ENCODE assay signal across 8 mouse cellular contexts in genomic region chr17:35164218-35164567, GRCm38 (mm10). TPM values are rescaled to one million over a fixed set of nuclear protein-coding genes. Genes with fewer than 3 reads are reported as not detected.
A peak's percentile ranks its signal among the peaks of the same experiment; 100 is the strongest.
DNase-seq lines count a peak whose midpoint lies in the region; ATAC-seq and TF ChIP-seq lines count a peak whose summit lies in the region.

No protein-coding gene starts in this region.

- no peak for TF ChIP-seq POLR2A in olfactory bulb, adult 2 months (IDR thresholded peaks at IDR 0.05; ENCODE audit: insufficient read depth, low read depth, low read length)

- H3K9ac ChIP-seq in lung, embryonic 14.5 days = peak overlapping the region; percentile 98
- peak overlapping the region; percentile 100 for H3K9ac ChIP-seq in embryonic facial prominence, embryonic 15.5 days
- peak overlapping the region; percentile 100 for H3K9ac ChIP-seq in limb, embryonic 13.5 days

- peak overlapping the region; percentile 99 for H3K4me2 ChIP-seq in lung, embryonic 14.5 days
- H3K4me2 ChIP-seq in embryonic facial prominence, embryonic 15.5 days (replicated peaks) = peak overlapping the region; percentile 88
- H3K4me2 ChIP-seq in limb, embryonic 13.5 days (replicated peaks) = peak overlapping the region; percentile 99

- H3K27me3 ChIP-seq in lung, embryonic 14.5 days (ENCODE audit: insufficient read depth, low read length) = no peaks in the 10 kb centered on the region
- H3K27me3 ChIP-seq in embryonic facial prominence, embryonic 15.5 days = no peaks in the 10 kb centered on the region
- H3K27me3 ChIP-seq in limb, embryonic 13.5 days = no peaks in the 10 kb centered on the region

- 0% methylated on average over 28 of the region's 28 CpGs for WGBS in lung, embryonic 14.5 days
- WGBS in embryonic facial prominence, embryonic 15.5 days = 0% methylated on average over 28 of the region's 28 CpGs
- under 1% methylated on average over 17 of the region's 28 CpGs for WGBS in limb, embryonic 13.5 days
- under 1% methylated on average over 25 of the region's 28 CpGs for WGBS in olfactory bulb, adult 2 months

- peak overlapping the region; percentile 100 for H3K4me3 ChIP-seq in lung, embryonic 14.5 days (ENCODE audit: low read depth, low read length)
- H3K4me3 ChIP-seq in embryonic facial prominence, embryonic 15.5 days (replicated peaks) = peak overlapping the region; percentile 100
- peak overlapping the region; percentile 100 for H3K4me3 ChIP-seq in limb, embryonic 13.5 days
- peak overlapping the region; percentile 59 for H3K4me3 ChIP-seq in olfactory bulb, adult 2 months (ENCODE audit: insufficient read depth, low read depth, low read length)

- no peak for ATAC-seq in lung, embryonic 14.5 days (ENCODE audit: insufficient read depth)
- ATAC-seq in embryonic facial prominence, embryonic 15.5 days (ENCODE audit: insufficient number of reproducible peaks, low FRiP score, low TSS enrichment, low read depth) = no peak
- no peak for ATAC-seq in limb, embryonic 13.5 days (ENCODE audit: low FRiP score, low read depth)

- H3K27ac ChIP-seq in lung, embryonic 14.5 days (ENCODE audit: low read depth) = peak overlapping the region; percentile 99
- H3K27ac ChIP-seq in embryonic facial prominence, embryonic 15.5 days (replicated peaks) = peak overlapping the region; percentile 100
- peak overlapping the region; percentile 95 for H3K27ac ChIP-seq in limb, embryonic 13.5 days
- peak overlapping the region; percentile 68 for H3K27ac ChIP-seq in olfactory bulb, adult 2 months (ENCODE audit: insufficient read depth, low read depth, low read length)

- no peak for TF ChIP-seq CTCF in lung, embryonic 14.5 days (IDR thresholded peaks at IDR 0.05; ENCODE audit: low read depth)
- no peak for TF ChIP-seq CTCF in olfactory bulb, adult 2 months (IDR thresholded peaks at IDR 0.05; ENCODE audit: insufficient read depth, low read depth, low read length)

- no peak for DNase-seq in lung, embryonic 14.5 days
- no peak for DNase-seq in lung, postnatal 25 days (ENCODE audit: low spot score)
- no peak for DNase-seq in adrenal gland, adult 2 months
- DNase-seq in spleen, postnatal 14 days (ENCODE audit: low spot score in 2 of 2) = no peak
- no peak for DNase-seq in natural killer cell, adult 2 months (ENCODE audit: low spot score in 2 of 2)

- no peaks in the 10 kb centered on the region for H3K9me3 ChIP-seq in lung, embryonic 14.5 days (ENCODE audit: low read depth, low read length)
- no peaks in the 10 kb centered on the region for H3K9me3 ChIP-seq in embryonic facial prominence, embryonic 15.5 days (replicated peaks)
- no peaks in the 10 kb centered on the region for H3K9me3 ChIP-seq in limb, embryonic 13.5 days

- peaks cover 38% of the 10 kb centered on the region for H3K36me3 ChIP-seq in lung, embryonic 14.5 days (ENCODE audit: insufficient read depth)
- H3K36me3 ChIP-seq in embryonic facial prominence, embryonic 15.5 days = peaks cover 32% of the 10 kb centered on the region
- peaks cover 38% of the 10 kb centered on the region for H3K36me3 ChIP-seq in limb, embryonic 13.5 days

- peaks cover 13% of the 10 kb centered on the region; the same call in 1 of the 2 replicates for H3K4me1 ChIP-seq in lung, embryonic 14.5 days (ENCODE audit: insufficient read depth)
- peaks cover 35% of the 10 kb centered on the region for H3K4me1 ChIP-seq in embryonic facial prominence, embryonic 15.5 days
- H3K4me1 ChIP-seq in limb, embryonic 13.5 days = peaks cover 33% of the 10 kb centered on the region
- H3K4me1 ChIP-seq in olfactory bulb, adult 2 months (ENCODE audit: control insufficient read depth, insufficient read depth, low read length) = peaks cover 13% of the 10 kb centered on the region

RNA-seq across cellular contexts. Expression of gene Prrc2a, which starts 0.5 kb away (rescaled TPM):
- 210 and 238 TPM in 2 replicates for polyA plus RNA-seq in lung, embryonic 14.5 days (2014; fragmentation: Nextera tagmentation; extraction: Ambion mirVana)
- polyA plus RNA-seq in embryonic facial prominence, embryonic 15.5 days (2015; fragmentation: Nextera tagmentation; extraction: Ambion mirVana) = 179 and 198 TPM in 2 replicates
- polyA plus RNA-seq in limb, embryonic 13.5 days (2015; fragmentation: Nextera tagmentation; extraction: Ambion mirVana) = 217 and 227 TPM in 2 replicates
- 146 and 391 TPM in 2 replicates for polyA plus RNA-seq in olfactory bulb, adult 2 months (2012; ENCODE audit: insufficient read depth, insufficient read length, low replicate concordance, missing spikeins)
- 100 to 1,000 TPM; 205 to 258 TPM for total RNA-seq in adrenal gland, adult 2 months (2021)
- polyA plus RNA-seq in adrenal gland, adult 2 months (2012; rRNA removed) = 598 and 625 TPM in 2 replicates

RNA-seq across cellular contexts. Expression of gene Aif1, which starts 11.7 kb away (rescaled TPM):
- 6.0 and 11.9 TPM in 2 replicates for polyA plus RNA-seq in lung, embryonic 14.5 days (2014; fragmentation: Nextera tagmentation; extraction: Ambion mirVana)
- polyA plus RNA-seq in embryonic facial prominence, embryonic 15.5 days (2015; fragmentation: Nextera tagmentation; extraction: Ambion mirVana) = 15.5 and 17.5 TPM in 2 replicates
- polyA plus RNA-seq in limb, embryonic 13.5 days (2015; fragmentation: Nextera tagmentation; extraction: Ambion mirVana) = 9.0 and 10.2 TPM in 2 replicates
- polyA plus RNA-seq in olfactory bulb, adult 2 months (2012; ENCODE audit: insufficient read depth, insufficient read length, low replicate concordance, missing spikeins) = not detected in 2 replicates
- 1 to 10 TPM; 3.4 to 6.4 TPM for total RNA-seq in adrenal gland, adult 2 months (2021)
- 0.30 and 0.46 TPM in 2 replicates for polyA plus RNA-seq in adrenal gland, adult 2 months (2012; rRNA removed)

RNA-seq across cellular contexts. Expression of gene Lst1, which starts 24.0 kb away (rescaled TPM):
- polyA plus RNA-seq in lung, embryonic 14.5 days (2014; fragmentation: Nextera tagmentation; extraction: Ambion mirVana) = 11.6 and 14.1 TPM in 2 replicates
- polyA plus RNA-seq in embryonic facial prominence, embryonic 15.5 days (2015; fragmentation: Nextera tagmentation; extraction: Ambion mirVana) = 27.2 and 27.4 TPM in 2 replicates
- polyA plus RNA-seq in limb, embryonic 13.5 days (2015; fragmentation: Nextera tagmentation; extraction: Ambion mirVana) = 10.1 and 12.1 TPM in 2 replicates
- not detected in 2 replicates for polyA plus RNA-seq in olfactory bulb, adult 2 months (2012; ENCODE audit: insufficient read depth, insufficient read length, low replicate concordance, missing spikeins)
- 1 to 10 TPM; 5.0 to 7.6 TPM for total RNA-seq in adrenal gland, adult 2 months (2021)
- 3.6 and 4.6 TPM in 2 replicates for polyA plus RNA-seq in adrenal gland, adult 2 months (2012; rRNA removed)

RNA-seq across cellular contexts. Expression of gene Bag6, which starts 29.2 kb away (rescaled TPM):
- polyA plus RNA-seq in lung, embryonic 14.5 days (2014; fragmentation: Nextera tagmentation; extraction: Ambion mirVana) = 65.9 and 69.1 TPM in 2 replicates
- 57.8 TPM in 2 replicates for polyA plus RNA-seq in embryonic facial prominence, embryonic 15.5 days (2015; fragmentation: Nextera tagmentation; extraction: Ambion mirVana)
- 66.7 and 67.2 TPM in 2 replicates for polyA plus RNA-seq in limb, embryonic 13.5 days (2015; fragmentation: Nextera tagmentation; extraction: Ambion mirVana)
- polyA plus RNA-seq in olfactory bulb, adult 2 months (2012; ENCODE audit: insufficient read depth, insufficient read length, low replicate concordance, missing spikeins) = 684 TPM in 1 of 2 replicates, not detected in the other
- total RNA-seq in adrenal gland, adult 2 months (2021) = 100 to 1,000 TPM; 389 to 403 TPM
- polyA plus RNA-seq in adrenal gland, adult 2 months (2012; rRNA removed) = 433 and 470 TPM in 2 replicates

RNA-seq across cellular contexts. Expression of gene Ltb, which starts 30.0 kb away (rescaled TPM):
- polyA plus RNA-seq in lung, embryonic 14.5 days (2014; fragmentation: Nextera tagmentation; extraction: Ambion mirVana) = 0.43 TPM in 1 of 2 replicates, not detected in the other
- polyA plus RNA-seq in embryonic facial prominence, embryonic 15.5 days (2015; fragmentation: Nextera tagmentation; extraction: Ambion mirVana) = 2.3 and 2.9 TPM in 2 replicates
- polyA plus RNA-seq in limb, embryonic 13.5 days (2015; fragmentation: Nextera tagmentation; extraction: Ambion mirVana) = 0.99 and 1.3 TPM in 2 replicates
- polyA plus RNA-seq in olfactory bulb, adult 2 months (2012; ENCODE audit: insufficient read depth, insufficient read length, low replicate concordance, missing spikeins) = not detected in 2 replicates
- total RNA-seq in adrenal gland, adult 2 months (2021) = 1 to 10 TPM; 1.8 to 7.7 TPM
- polyA plus RNA-seq in adrenal gland, adult 2 months (2012; rRNA removed) = 5.8 and 8.5 TPM in 2 replicates
